Mouse (Mus musculus): Measurements from ENCODE around the gene Adamts9. TPM values are rescaled to one million over a fixed set of nuclear protein-coding genes. Genes with fewer than 3 reads are reported as not detected.

Adamts9 gene
- polyA plus RNA-seq, 1 experiment from 2014 or later: 1.0 TPM

- no peaks in the 10 kb centered on the region for H3K9me3 ChIP-seq (replicated peaks; ENCODE audit: control insufficient read depth, low read length)
- no peaks in the 10 kb centered on the region for H3K36me3 ChIP-seq (ENCODE audit: control insufficient read depth, insufficient read depth)
- H3K4me3 ChIP-seq (ENCODE audit: low read depth, low read length): no peak overlapping the region
- 63% methylated on average over 2 of the region's 2 CpGs for WGBS (ENCODE audit: insufficient replicate concordance)
- no peaks in the 10 kb centered on the region for H3K27me3 ChIP-seq (ENCODE audit: control insufficient read depth, insufficient read depth, low read depth, low read length)
- H3K27ac ChIP-seq (ENCODE audit: low read length): no peak overlapping the region
- no peak overlapping the region for H3K9ac ChIP-seq (ENCODE audit: low read depth, low read length)
- no peaks in the 10 kb centered on the region for H3K4me1 ChIP-seq (ENCODE audit: control insufficient read depth, low read depth, low read length)
- ATAC-seq (ENCODE audit: low read depth): no peak
- H3K4me2 ChIP-seq (ENCODE audit: low read depth, low read length): no peak overlapping the region
Observed at GRCm38 (mm10) chr6:92752737-92753136, 190.6 kb downstream of the Adamts9 start.

- H3K9ac ChIP-seq (ENCODE audit: low read depth, low read length): no peak overlapping the region
- H3K27me3 ChIP-seq (ENCODE audit: control insufficient read depth, insufficient read depth, low read depth, low read length): no peaks in the 10 kb centered on the region
- H3K9me3 ChIP-seq (replicated peaks; ENCODE audit: control insufficient read depth, low read length): no peaks in the 10 kb centered on the region
- H3K4me2 ChIP-seq (ENCODE audit: low read depth, low read length): no peak overlapping the region
- no peak for ATAC-seq (ENCODE audit: low read depth)
- no peak overlapping the region for H3K4me3 ChIP-seq (ENCODE audit: low read depth, low read length)
- H3K36me3 ChIP-seq (ENCODE audit: control insufficient read depth, insufficient read depth): no peaks in the 10 kb centered on the region
- H3K4me1 ChIP-seq (ENCODE audit: control insufficient read depth, low read depth, low read length): no peaks in the 10 kb centered on the region
- no peak overlapping the region for H3K27ac ChIP-seq (ENCODE audit: low read length)
- 50% methylated on average over 4 of the region's 4 CpGs for WGBS (ENCODE audit: insufficient replicate concordance)
Observed at GRCm38 (mm10) chr6:92749420-92749819, 193.9 kb downstream of the Adamts9 start.

- H3K27me3 ChIP-seq (ENCODE audit: control insufficient read depth, insufficient read depth, low read depth, low read length): no peaks in the 10 kb centered on the region
- no peak overlapping the region for H3K4me2 ChIP-seq (ENCODE audit: low read depth, low read length)
Observed at GRCm38 (mm10) chr6:92743605-92744004, 199.7 kb downstream of the Adamts9 start.

GRCm38 (mm10) chr6:92737116-92737515 is 206.2 kb downstream of the Adamts9 start:
- ATAC-seq (ENCODE audit: low read depth): no peak
- no peaks in the 10 kb centered on the region for H3K27me3 ChIP-seq (ENCODE audit: control insufficient read depth, insufficient read depth, low read depth, low read length)
- H3K4me3 ChIP-seq (ENCODE audit: low read depth, low read length): no peak overlapping the region
- H3K4me2 ChIP-seq (ENCODE audit: low read depth, low read length): no peak overlapping the region
- H3K4me1 ChIP-seq (ENCODE audit: control insufficient read depth, low read depth, low read length): no peaks in the 10 kb centered on the region
- no peaks in the 10 kb centered on the region for H3K9me3 ChIP-seq (replicated peaks; ENCODE audit: control insufficient read depth, low read length)
- WGBS (ENCODE audit: insufficient replicate concordance): 67% methylated on average over 1 of the region's 1 CpGs
- no peak overlapping the region for H3K27ac ChIP-seq (ENCODE audit: low read length)
- no peak overlapping the region for H3K9ac ChIP-seq (ENCODE audit: low read depth, low read length)
- H3K36me3 ChIP-seq (ENCODE audit: control insufficient read depth, insufficient read depth): no peaks in the 10 kb centered on the region

More at GRCm38 (mm10) chr6:92743605-92744004, 199.7 kb downstream of the Adamts9 start:
- no peak for ATAC-seq (ENCODE audit: low read depth)
- no peak overlapping the region for H3K27ac ChIP-seq (ENCODE audit: low read length)
- WGBS (ENCODE audit: insufficient replicate concordance): 15% methylated on average over 11 of the region's 11 CpGs
- no peaks in the 10 kb centered on the region for H3K9me3 ChIP-seq (replicated peaks; ENCODE audit: control insufficient read depth, low read length)
- H3K36me3 ChIP-seq (ENCODE audit: control insufficient read depth, insufficient read depth): no peaks in the 10 kb centered on the region
- H3K4me1 ChIP-seq (ENCODE audit: control insufficient read depth, low read depth, low read length): no peaks in the 10 kb centered on the region
- H3K4me3 ChIP-seq (ENCODE audit: low read depth, low read length): no peak overlapping the region
- H3K9ac ChIP-seq (ENCODE audit: low read depth, low read length): no peak overlapping the region

GRCm38 (mm10) chr6:92733651-92734050 is 209.6 kb downstream of the Adamts9 start:
- Histone ChIP-seq H3K27ac (ENCODE audit: low read length) (no peak overlapping the region), H3K4me2 (ENCODE audit: low read depth, low read length) (no peak overlapping the region), H3K27me3 (ENCODE audit: control insufficient read depth, insufficient read depth, low read depth, low read length) (no peaks in the 10 kb centered on the region), H3K36me3 (ENCODE audit: control insufficient read depth, insufficient read depth) (no peaks in the 10 kb centered on the region), H3K4me3 (ENCODE audit: low read depth, low read length) (no peak overlapping the region), H3K9me3 (replicated peaks; ENCODE audit: control insufficient read depth, low read length) (no peaks in the 10 kb centered on the region), H3K9ac (ENCODE audit: low read depth, low read length) (no peak overlapping the region), H3K4me1 (ENCODE audit: control insufficient read depth, low read depth, low read length) (no peaks in the 10 kb centered on the region)
- ATAC-seq (ENCODE audit: low read depth): no peak

GRCm38 (mm10) chr6:92728514-92728913 is 214.8 kb downstream of the Adamts9 start:
- Histone ChIP-seq H3K27me3 (ENCODE audit: control insufficient read depth, insufficient read depth, low read depth, low read length) (no peaks in the 10 kb centered on the region), H3K9ac (ENCODE audit: low read depth, low read length) (no peak overlapping the region), H3K27ac (ENCODE audit: low read length) (no peak overlapping the region), H3K4me1 (ENCODE audit: control insufficient read depth, low read depth, low read length) (no peaks in the 10 kb centered on the region), H3K36me3 (ENCODE audit: control insufficient read depth, insufficient read depth) (no peaks in the 10 kb centered on the region), H3K9me3 (replicated peaks; ENCODE audit: control insufficient read depth, low read length) (no peaks in the 10 kb centered on the region), H3K4me2 (ENCODE audit: low read depth, low read length) (no peak overlapping the region), H3K4me3 (ENCODE audit: low read depth, low read length) (no peak overlapping the region)
- no peak for ATAC-seq (ENCODE audit: low read depth)
- WGBS (ENCODE audit: insufficient replicate concordance): 37% methylated on average over 7 of the region's 7 CpGs

- no peak overlapping the region for H3K9ac ChIP-seq (ENCODE audit: low read depth, low read length)
- WGBS (ENCODE audit: insufficient replicate concordance): 3% methylated on average over 10 of the region's 10 CpGs
- no peak for ATAC-seq (ENCODE audit: low read depth)
Observed at GRCm38 (mm10) chr6:92728084-92728483, 215.2 kb downstream of the Adamts9 start.

GRCm38 (mm10) chr6:92727351-92727986 is 215.8 kb downstream of the Adamts9 start:
- WGBS (ENCODE audit: insufficient replicate concordance): 14% methylated on average over 7 of the region's 7 CpGs
- ATAC-seq (ENCODE audit: low read depth): no peak

More at GRCm38 (mm10) chr6:92728084-92728483, 215.2 kb downstream of the Adamts9 start:
- Histone ChIP-seq H3K4me3 (ENCODE audit: low read depth, low read length) (no peak overlapping the region), H3K36me3 (ENCODE audit: control insufficient read depth, insufficient read depth) (no peaks in the 10 kb centered on the region), H3K9me3 (replicated peaks; ENCODE audit: control insufficient read depth, low read length) (no peaks in the 10 kb centered on the region), H3K4me2 (ENCODE audit: low read depth, low read length) (no peak overlapping the region), H3K27ac (ENCODE audit: low read length) (no peak overlapping the region), H3K27me3 (ENCODE audit: control insufficient read depth, insufficient read depth, low read depth, low read length) (no peaks in the 10 kb centered on the region), H3K4me1 (ENCODE audit: control insufficient read depth, low read depth, low read length) (no peaks in the 10 kb centered on the region)

GRCm38 (mm10) chr6:92726121-92726520 is 217.2 kb downstream of the Adamts9 start:
- Histone ChIP-seq H3K36me3 (ENCODE audit: control insufficient read depth, insufficient read depth) (no peaks in the 10 kb centered on the region), H3K9me3 (replicated peaks; ENCODE audit: control insufficient read depth, low read length) (no peaks in the 10 kb centered on the region), H3K4me2 (ENCODE audit: low read depth, low read length) (no peak overlapping the region), H3K27me3 (ENCODE audit: control insufficient read depth, insufficient read depth, low read depth, low read length) (no peaks in the 10 kb centered on the region), H3K4me3 (ENCODE audit: low read depth, low read length) (no peak overlapping the region), H3K9ac (ENCODE audit: low read depth, low read length) (no peak overlapping the region), H3K27ac (ENCODE audit: low read length) (no peak overlapping the region), H3K4me1 (ENCODE audit: control insufficient read depth, low read depth, low read length) (no peaks in the 10 kb centered on the region)
- no peak for ATAC-seq (ENCODE audit: low read depth)
- 59% methylated on average over 5 of the region's 5 CpGs for WGBS (ENCODE audit: insufficient replicate concordance)

More at GRCm38 (mm10) chr6:92727351-92727986, 215.8 kb downstream of the Adamts9 start:
- Histone ChIP-seq H3K4me3 (ENCODE audit: low read depth, low read length) (no peak overlapping the region), H3K27ac (ENCODE audit: low read length) (no peak overlapping the region), H3K4me1 (ENCODE audit: control insufficient read depth, low read depth, low read length) (no peaks in the 10 kb centered on the region), H3K4me2 (ENCODE audit: low read depth, low read length) (no peak overlapping the region), H3K9ac (ENCODE audit: low read depth, low read length) (no peak overlapping the region), H3K9me3 (replicated peaks; ENCODE audit: control insufficient read depth, low read length) (no peaks in the 10 kb centered on the region), H3K36me3 (ENCODE audit: control insufficient read depth, insufficient read depth) (no peaks in the 10 kb centered on the region), H3K27me3 (ENCODE audit: control insufficient read depth, insufficient read depth, low read depth, low read length) (no peaks in the 10 kb centered on the region)
